Mouse (Mus musculus): ENCODE data around the gene Wars. TPM values are rescaled to one million over a fixed set of nuclear protein-coding genes. Genes with fewer than 3 reads are reported as not detected.
A peak's percentile ranks its signal among the peaks of the same experiment; 100 is the strongest.

The Wars gene
- polyA plus RNA-seq, 1 experiment from 2014 or later = 96.7 TPM

- Histone ChIP-seq H3K9me3 (replicated peaks) (no peaks in the 10 kb centered on the region), H3K4me3 (replicated peaks) (no peak overlapping the region), H3K27ac (0 out of 2 replicates have a peak overlapping the region, but pooled peaks have one; percentile 34), H3K36me3 (no peaks in the 10 kb centered on the region), H3K9ac (no peak overlapping the region), H3K4me1 (peaks cover 50% of the 10 kb centered on the region), H3K27me3 (0 out of 2 replicates have a peak, but pooled peaks cover 3% of the 10 kb centered on the region), H3K4me2 (no peak overlapping the region)
- 0 out of 2 replicates have a peak, but pooled peaks have one; percentile 21 for ATAC-seq (replicated peaks; ENCODE audit: low FRiP score)
- WGBS = 51% methylated on average over 14 of the region's 14 CpGs
These were observed 11.8 kb upstream of the Wars start for GRCm38 (mm10) chr12:108905620-108906302.

GRCm38 (mm10) chr12:108904276-108904653 is 10.3 kb upstream of the Wars start:
- ATAC-seq (replicated peaks; ENCODE audit: low FRiP score) = no peak
- Histone ChIP-seq H3K36me3 (0 out of 2 replicates have a peak, but pooled peaks cover 3% of the 10 kb centered on the region), H3K4me3 (replicated peaks) (no peak overlapping the region), H3K4me1 (peaks cover 42% of the 10 kb centered on the region), H3K9me3 (replicated peaks) (no peaks in the 10 kb centered on the region), H3K4me2 (no peak overlapping the region), H3K27ac (peak overlapping the region; percentile 24; the same call in 1 of the 2 replicates), H3K27me3 (0 out of 2 replicates have a peak, but pooled peaks cover 3% of the 10 kb centered on the region), H3K9ac (no peak overlapping the region)
- WGBS = 32% methylated on average over 8 of the region's 8 CpGs

- 68% methylated on average over 8 of the region's 8 CpGs for WGBS
- Histone ChIP-seq H3K27me3 (0 out of 2 replicates have a peak, but pooled peaks cover 3% of the 10 kb centered on the region), H3K27ac (no peak overlapping the region), H3K4me3 (replicated peaks) (no peak overlapping the region), H3K36me3 (0 out of 2 replicates have a peak, but pooled peaks cover 3% of the 10 kb centered on the region), H3K9me3 (replicated peaks) (no peaks in the 10 kb centered on the region), H3K4me2 (no peak overlapping the region), H3K4me1 (peaks cover 38% of the 10 kb centered on the region), H3K9ac (no peak overlapping the region)
- no peak; the same call in 1 of the 2 replicates for ATAC-seq (replicated peaks; ENCODE audit: low FRiP score)
These were observed 9.8 kb upstream of the Wars start for GRCm38 (mm10) chr12:108903600-108904275.

GRCm38 (mm10) chr12:108902940-108903339 is 9.0 kb upstream of the Wars start:
- Histone ChIP-seq H3K4me3 (replicated peaks) (no peak overlapping the region), H3K4me2 (no peak overlapping the region), H3K9ac (no peak overlapping the region), H3K9me3 (replicated peaks) (no peaks in the 10 kb centered on the region), H3K27ac (no peak overlapping the region), H3K36me3 (peaks cover 8% of the 10 kb centered on the region), H3K27me3 (0 out of 2 replicates have a peak, but pooled peaks cover 3% of the 10 kb centered on the region), H3K4me1 (peaks cover 38% of the 10 kb centered on the region)
- no peak for ATAC-seq (replicated peaks; ENCODE audit: low FRiP score)
- WGBS = 15% methylated on average over 8 of the region's 8 CpGs

GRCm38 (mm10) chr12:108901346-108901745 is 7.4 kb upstream of the Wars start:
- no peak for ATAC-seq (replicated peaks; ENCODE audit: low FRiP score)
- H3K9ac ChIP-seq = no peak overlapping the region
- peaks cover 10% of the 10 kb centered on the region for H3K36me3 ChIP-seq
- no peak overlapping the region for H3K4me2 ChIP-seq
- H3K4me3 ChIP-seq (replicated peaks) = no peak overlapping the region
- peaks cover 26% of the 10 kb centered on the region for H3K4me1 ChIP-seq
- no peak overlapping the region for H3K27ac ChIP-seq
- 46% methylated on average over 5 of the region's 5 CpGs for WGBS
- H3K9me3 ChIP-seq (replicated peaks) = no peaks in the 10 kb centered on the region
- 0 out of 2 replicates have a peak, but pooled peaks cover 3% of the 10 kb centered on the region for H3K27me3 ChIP-seq

- H3K27me3 ChIP-seq = no peaks in the 10 kb centered on the region
- H3K4me1 ChIP-seq = peaks cover 22% of the 10 kb centered on the region
- H3K4me2 ChIP-seq = no peak overlapping the region
- H3K36me3 ChIP-seq = peaks cover 13% of the 10 kb centered on the region
- H3K9ac ChIP-seq = no peak overlapping the region
- WGBS = 67% methylated on average over 3 of the region's 3 CpGs
- H3K27ac ChIP-seq = no peak overlapping the region
- H3K9me3 ChIP-seq (replicated peaks) = no peaks in the 10 kb centered on the region
- H3K4me3 ChIP-seq (replicated peaks) = no peak overlapping the region
- no peak for ATAC-seq (replicated peaks; ENCODE audit: low FRiP score)
These were observed 2.0 kb upstream of the Wars start for GRCm38 (mm10) chr12:108896006-108896405.

- Histone ChIP-seq H3K4me3 (replicated peaks) (peak overlapping the region; percentile 73), H3K9me3 (replicated peaks) (no peaks in the 10 kb centered on the region), H3K4me2 (peak overlapping the region; percentile 94), H3K4me1 (peaks cover 22% of the 10 kb centered on the region), H3K9ac (peak overlapping the region; percentile 67), H3K27ac (0 out of 2 replicates have a peak overlapping the region, but pooled peaks have one; percentile 22), H3K27me3 (no peaks in the 10 kb centered on the region), H3K36me3 (peaks cover 24% of the 10 kb centered on the region)
- 3% methylated on average over 7 of the region's 7 CpGs for WGBS
- ATAC-seq (replicated peaks; ENCODE audit: low FRiP score) = peak; percentile 6; the same call in 1 of the 2 replicates
These were observed 450 bp upstream of the Wars start for GRCm38 (mm10) chr12:108894432-108894816.

- ATAC-seq (replicated peaks; ENCODE audit: low FRiP score) = 0 out of 2 replicates have a peak, but pooled peaks have one; percentile 10
- peak within 1 kb of the TSS; percentile 67 for H3K9ac ChIP-seq
- H3K36me3 ChIP-seq = peaks cover 32% of the 10 kb centered on the region
- H3K4me2 ChIP-seq = peak within 1 kb of the TSS; percentile 94
- 0 out of 2 replicates have a peak within 1 kb of the TSS, but pooled peaks have one; percentile 22 for H3K27ac ChIP-seq
- peak within 1 kb of the TSS; percentile 73 for H3K4me3 ChIP-seq (replicated peaks)
- WGBS = 16% methylated on average over 12 of the region's 12 CpGs
- peaks cover 22% of the 10 kb centered on the region for H3K4me1 ChIP-seq
- H3K9me3 ChIP-seq (replicated peaks) = no peaks in the 10 kb centered on the region
- no peaks in the 10 kb centered on the region for H3K27me3 ChIP-seq
These were observed 822 bp downstream of the Wars start, which contains the start of gene Wdr25 for GRCm38 (mm10) chr12:108892989-108893714. Gene Wdr25, plus strand, starts transcription at chr12:108893631.

- no peak overlapping the region for H3K9ac ChIP-seq
- no peak overlapping the region for H3K4me3 ChIP-seq (replicated peaks)
- peaks cover 73% of the 10 kb centered on the region for H3K36me3 ChIP-seq
- WGBS = 63% methylated on average over 4 of the region's 4 CpGs
- H3K9me3 ChIP-seq (replicated peaks) = no peaks in the 10 kb centered on the region
- H3K27ac ChIP-seq = no peak overlapping the region
- no peak overlapping the region for H3K4me2 ChIP-seq
- ATAC-seq (replicated peaks; ENCODE audit: low FRiP score) = no peak
- peaks cover 14% of the 10 kb centered on the region for H3K4me1 ChIP-seq
- H3K27me3 ChIP-seq = no peaks in the 10 kb centered on the region
These were observed 5.3 kb downstream of the Wars start for GRCm38 (mm10) chr12:108888632-108889031.

- peaks cover 89% of the 10 kb centered on the region for H3K36me3 ChIP-seq
These were observed 6.9 kb downstream of the Wars start for GRCm38 (mm10) chr12:108887077-108887476.

GRCm38 (mm10) chr12:108885906-108886305 is 8.1 kb downstream of the Wars start:
- Histone ChIP-seq H3K4me3 (replicated peaks) (no peak overlapping the region), H3K27ac (no peak overlapping the region), H3K9ac (no peak overlapping the region), H3K36me3 (peaks cover 94% of the 10 kb centered on the region), H3K9me3 (replicated peaks) (no peaks in the 10 kb centered on the region), H3K4me1 (no peaks in the 10 kb centered on the region), H3K4me2 (no peak overlapping the region), H3K27me3 (no peaks in the 10 kb centered on the region)
- WGBS = 82% methylated on average over 1 of the region's 1 CpGs
- no peak for ATAC-seq (replicated peaks; ENCODE audit: low FRiP score)

More at GRCm38 (mm10) chr12:108887077-108887476, 6.9 kb downstream of the Wars start:
- Histone ChIP-seq H3K4me3 (replicated peaks) (no peak overlapping the region), H3K4me2 (no peak overlapping the region), H3K27me3 (no peaks in the 10 kb centered on the region), H3K4me1 (no peaks in the 10 kb centered on the region), H3K27ac (no peak overlapping the region), H3K9me3 (replicated peaks) (no peaks in the 10 kb centered on the region), H3K9ac (no peak overlapping the region)
- whole genome bisulfite sequencing = 82% methylated on average over 4 of the region's 4 CpGs
- no peak for ATAC-seq (replicated peaks; ENCODE audit: low FRiP score)
